Mouse (Mus musculus): ENCODE data around the gene Adamtsl3.

GRCm38 (mm10) chr7:82647183-82647582 lies 311.7 kb downstream of the Adamtsl3 start:
- TF ChIP-seq POLR2A (IDR thresholded peaks at IDR 0.05; ENCODE audit: borderline replicate concordance, low read depth, low read length) (no peak), CTCF (IDR thresholded peaks at IDR 0.05; ENCODE audit: low read depth, low read length) (no peak)
